Mouse (Mus musculus) bone marrow macrophage, adult 2 months (primary cell): Measurements from ENCODE around the gene Nxf3.

ENCODE experiments used
- CTCF ChIP-seq: IDR thresholded peaks from 2 replicates; pipeline ENCODE4 v1.5.1; 2012; ENCODE audit warnings: low read depth, mild to moderate bottlenecking, low read length, moderate library complexity
- POLR2A ChIP-seq: IDR thresholded peaks from 2 replicates; pipeline ENCODE4 v1.6.1; 2012; ENCODE audit warnings: mild to moderate bottlenecking, low read depth, low read length, borderline replicate concordance

GRCm38 (mm10) chrX:136104724-136105088 is 19.7 kb upstream of the Nxf3 start:
- TF ChIP-seq CTCF (no peak), POLR2A (no peak)
